Mouse (Mus musculus) bone marrow macrophage, adult 2 months (primary cell): ENCODE measurements around the gene Itga11. TPM values are rescaled to one million over a fixed set of nuclear protein-coding genes. Genes with fewer than 3 reads are reported as not detected.
A peak's percentile ranks its signal among the peaks of the same experiment; 100 is the strongest.

Experiments used
- H3K27ac ChIP-seq: 2 replicates; pipeline ENCODE4 v1.5.1; 2012; ENCODE audit warnings: low read depth, low read length; ENCODE audit not compliant: insufficient read depth
- H3K4me1 ChIP-seq: 2 replicates; pipeline ENCODE4 v1.6.1; 2012; ENCODE audit warnings: low read length; ENCODE audit not compliant: control insufficient read depth, insufficient read depth
- H3K4me3 ChIP-seq: 2 replicates; pipeline ENCODE4 v1.5.1; 2012; ENCODE audit warnings: mild to moderate bottlenecking, low read length, moderate library complexity; ENCODE audit not compliant: insufficient read depth
- CTCF ChIP-seq: IDR thresholded peaks from 2 replicates; pipeline ENCODE4 v1.5.1; 2012; ENCODE audit warnings: low read depth, mild to moderate bottlenecking, low read length, moderate library complexity
- POLR2A ChIP-seq: IDR thresholded peaks from 2 replicates; pipeline ENCODE4 v1.6.1; 2012; ENCODE audit warnings: mild to moderate bottlenecking, low read depth, low read length, borderline replicate concordance
- polyA plus RNA-seq: library from polyadenylated mRNA; stranded (reverse); fragments of >200 nt; gene quantifications from 2 replicates; pipeline ENCODE4 v1.2.4, GENCODE M21; 2012; ENCODE audit not compliant: missing spikeins, insufficient read depth, insufficient read length

Gene Itga11
- polyA plus RNA-seq, 1 experiment = 0.46 TPM

DNA sequence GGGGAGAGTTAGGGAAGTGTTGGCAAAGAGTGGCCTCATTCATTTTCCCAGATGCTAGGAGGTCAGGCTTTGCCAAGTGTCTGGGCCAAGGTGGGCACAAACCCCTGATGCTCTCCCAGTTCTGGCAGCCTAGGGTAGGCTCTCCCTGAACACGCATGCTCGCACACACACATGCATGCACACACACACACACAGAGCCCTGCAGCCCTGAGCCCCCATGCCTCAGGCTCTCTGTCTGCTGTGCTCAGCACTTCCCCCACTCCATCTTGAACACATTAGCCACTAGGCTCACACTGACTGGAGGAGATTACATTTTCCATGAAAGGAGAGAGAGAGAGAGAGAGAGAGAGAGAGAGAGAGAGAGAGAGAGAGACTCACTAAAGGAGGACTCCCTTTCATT, 44.2 kb downstream of the Itga11 start:
- H3K4me3 ChIP-seq = no peak overlapping the region
- H3K4me1 ChIP-seq = no peaks in the 10 kb centered on the region
- TF ChIP-seq CTCF = no peak
- no peak overlapping the region for H3K27ac ChIP-seq

DNA sequence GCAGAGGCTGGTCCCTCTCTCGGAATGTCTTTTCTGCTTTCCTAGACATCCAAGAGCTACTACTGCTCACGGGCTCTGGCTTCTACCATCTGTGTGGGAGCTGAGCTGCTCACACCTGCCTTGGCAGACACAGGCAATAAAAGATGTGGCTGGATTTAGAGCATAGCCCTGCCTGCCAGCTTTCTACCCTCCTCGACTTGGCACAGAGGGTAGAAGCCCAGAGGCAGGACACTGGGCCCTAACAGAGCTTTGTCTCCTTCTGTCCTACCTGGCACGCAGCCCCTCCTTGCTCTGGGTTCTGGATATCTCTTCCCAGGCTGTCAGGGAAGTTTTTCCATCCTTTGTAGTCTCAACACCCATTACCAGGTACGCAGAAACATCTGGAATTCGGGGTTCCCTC, 45.1 kb downstream of the Itga11 start:
- no peak overlapping the region for H3K4me3 ChIP-seq
- no peaks in the 10 kb centered on the region for H3K4me1 ChIP-seq
- TF ChIP-seq POLR2A (no peak), CTCF (no peak)
- H3K27ac ChIP-seq = no peak overlapping the region

DNA sequence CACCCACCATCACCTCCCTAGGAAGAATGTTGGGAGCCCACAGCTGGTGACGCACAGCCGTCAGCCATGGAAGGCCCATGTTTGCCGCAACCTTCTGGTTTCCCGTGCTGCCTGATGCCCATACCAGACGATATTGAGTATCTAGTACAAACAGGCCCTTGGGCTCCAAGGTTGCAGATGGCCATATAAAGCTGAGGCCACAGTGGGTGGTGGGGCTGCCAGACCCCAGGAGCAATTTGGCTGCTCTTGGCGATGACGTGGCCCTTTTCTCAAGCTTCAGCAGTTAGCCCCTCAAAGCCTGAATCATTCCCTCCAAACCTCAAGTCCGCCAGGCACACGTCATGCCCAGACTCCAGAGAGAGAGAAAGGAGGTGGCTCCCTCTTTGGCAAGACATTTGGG, 46.5 kb downstream of the Itga11 start:
- H3K4me1 ChIP-seq = no peaks in the 10 kb centered on the region
- TF ChIP-seq CTCF (no peak), POLR2A (no peak)
- no peak overlapping the region for H3K27ac ChIP-seq
- no peak overlapping the region for H3K4me3 ChIP-seq

DNA sequence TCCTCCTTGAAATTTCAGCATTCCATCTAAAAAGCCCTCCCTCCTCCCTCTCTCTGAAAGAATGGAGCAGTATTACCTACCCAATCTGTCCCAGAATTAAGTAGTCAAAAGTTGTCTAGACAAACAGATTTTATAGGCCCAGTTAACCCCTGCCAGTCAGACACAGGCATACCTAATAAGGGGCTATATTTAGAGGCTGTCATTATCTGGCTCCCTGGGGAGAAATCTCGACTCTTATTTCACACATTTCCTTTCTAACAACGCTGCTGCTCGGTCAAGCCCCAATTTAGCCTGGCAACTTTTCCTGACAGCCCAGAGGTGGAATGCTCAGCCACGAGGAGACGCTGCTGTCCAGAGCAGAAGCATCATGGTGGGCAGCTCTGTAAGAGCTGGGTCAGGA, 47.6 kb downstream of the Itga11 start:
- H3K27ac ChIP-seq = no peak overlapping the region
- H3K4me3 ChIP-seq = no peak overlapping the region
- H3K4me1 ChIP-seq = no peaks in the 10 kb centered on the region
- TF ChIP-seq CTCF (no peak), POLR2A (no peak)

DNA sequence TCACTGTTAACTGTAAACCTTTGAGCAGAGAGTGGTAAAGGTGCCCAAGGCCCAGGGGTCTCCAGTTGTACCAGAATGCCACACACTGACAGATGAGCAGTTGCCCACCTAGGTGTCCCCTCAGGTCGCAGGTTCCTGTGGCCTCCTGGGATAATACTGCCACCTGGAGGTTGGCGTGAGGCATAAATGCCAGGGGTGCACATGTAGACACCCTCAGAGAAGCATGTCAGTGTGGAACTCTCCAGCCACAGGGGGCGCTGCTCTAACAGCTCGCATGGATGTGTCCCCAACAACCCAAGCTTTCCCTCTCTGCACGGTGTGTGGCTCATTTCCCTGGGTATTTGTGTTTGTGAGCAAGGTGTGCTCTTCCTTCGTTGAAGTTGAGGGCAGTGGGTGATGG, 48.8 kb downstream of the Itga11 start:
- Histone ChIP-seq H3K4me1 (no peaks in the 10 kb centered on the region), H3K27ac (no peak overlapping the region), H3K4me3 (no peak overlapping the region)
- TF ChIP-seq POLR2A = no peak
- no peak for TF ChIP-seq CTCF

DNA sequence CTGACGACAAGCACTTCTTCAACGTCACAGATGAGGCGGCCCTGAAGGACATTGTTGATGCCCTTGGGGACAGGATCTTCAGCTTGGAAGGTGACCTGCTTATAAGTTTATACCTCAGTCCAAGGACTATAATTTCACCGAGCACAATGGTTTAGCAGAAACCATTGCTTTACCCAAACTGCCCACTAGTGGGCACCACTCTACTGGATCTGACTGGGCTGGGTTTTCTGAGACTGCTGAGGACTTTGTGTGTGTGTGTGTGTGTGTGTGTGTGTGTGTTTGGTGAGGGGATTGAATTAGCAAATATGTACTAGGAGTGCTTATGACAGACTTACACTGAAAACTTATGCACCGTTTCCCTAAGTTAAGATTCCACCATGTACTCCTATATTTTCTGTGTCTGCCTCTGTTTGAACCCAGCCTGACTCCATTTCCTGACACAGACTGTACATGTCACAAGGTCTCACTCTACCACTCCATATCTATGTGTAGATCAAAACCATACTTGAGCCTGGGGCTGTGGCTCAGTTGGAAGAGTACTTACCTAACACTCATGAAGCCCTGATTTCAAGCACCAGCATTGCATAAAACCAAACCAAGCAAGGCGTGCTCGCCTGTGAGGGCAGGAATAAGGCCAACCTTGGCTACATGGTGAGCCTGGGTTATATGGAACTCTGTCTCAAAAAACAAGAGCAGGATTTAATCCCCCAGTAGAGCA, 67.1 kb downstream of the Itga11 start:
- Histone ChIP-seq H3K27ac (no peak overlapping the region), H3K4me1 (no peaks in the 10 kb centered on the region), H3K4me3 (no peak overlapping the region)
- no peak for TF ChIP-seq POLR2A
- 0 out of 2 replicates have a peak, but pooled peaks have one; percentile 28 for TF ChIP-seq CTCF

DNA sequence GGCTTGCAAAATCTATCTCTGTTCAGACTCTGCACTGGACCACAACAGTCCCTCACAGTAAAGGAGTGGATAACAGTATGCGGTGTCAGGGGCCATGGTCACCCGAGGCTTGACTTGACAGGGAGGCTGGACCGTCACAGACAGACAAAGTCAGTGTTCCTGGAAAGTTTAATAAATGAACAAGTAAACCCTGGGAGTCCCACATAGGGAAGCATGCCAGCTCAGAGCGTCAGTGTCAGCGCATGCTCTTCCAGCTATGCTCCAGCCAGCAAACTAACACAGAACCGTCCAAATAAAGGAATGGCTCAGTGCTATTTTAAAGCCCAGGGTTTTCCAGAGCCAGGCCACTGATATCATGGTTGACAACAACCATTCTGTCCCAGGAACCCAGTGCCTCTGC, 69.0 kb downstream of the Itga11 start:
- TF ChIP-seq CTCF (no peak), POLR2A (no peak)
- H3K27ac ChIP-seq = no peak overlapping the region
- no peaks in the 10 kb centered on the region for H3K4me1 ChIP-seq
- no peak overlapping the region for H3K4me3 ChIP-seq

DNA sequence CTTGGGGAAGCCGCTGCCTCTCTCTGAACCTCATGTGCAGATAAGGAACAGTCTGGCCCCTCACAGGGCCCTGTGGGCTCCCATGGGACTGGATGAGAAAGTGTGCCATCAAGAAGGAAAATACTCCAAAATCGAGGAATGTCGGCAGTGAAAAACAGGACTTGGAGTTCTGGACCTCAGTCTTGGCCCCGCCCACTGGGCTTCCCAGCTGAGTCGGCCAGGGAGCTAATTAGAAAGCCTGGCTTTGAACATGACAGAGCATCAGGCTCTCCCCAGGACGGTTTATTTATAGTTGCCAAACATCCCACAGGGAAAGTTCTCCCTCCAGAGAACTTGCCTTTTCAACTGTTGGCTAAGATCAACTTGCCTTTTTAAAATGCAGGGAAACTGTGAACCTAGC, 72.0 kb downstream of the Itga11 start:
- Histone ChIP-seq H3K4me1 (no peaks in the 10 kb centered on the region), H3K27ac (no peak overlapping the region), H3K4me3 (no peak overlapping the region)
- TF ChIP-seq CTCF = no peak
- no peak for TF ChIP-seq POLR2A

DNA sequence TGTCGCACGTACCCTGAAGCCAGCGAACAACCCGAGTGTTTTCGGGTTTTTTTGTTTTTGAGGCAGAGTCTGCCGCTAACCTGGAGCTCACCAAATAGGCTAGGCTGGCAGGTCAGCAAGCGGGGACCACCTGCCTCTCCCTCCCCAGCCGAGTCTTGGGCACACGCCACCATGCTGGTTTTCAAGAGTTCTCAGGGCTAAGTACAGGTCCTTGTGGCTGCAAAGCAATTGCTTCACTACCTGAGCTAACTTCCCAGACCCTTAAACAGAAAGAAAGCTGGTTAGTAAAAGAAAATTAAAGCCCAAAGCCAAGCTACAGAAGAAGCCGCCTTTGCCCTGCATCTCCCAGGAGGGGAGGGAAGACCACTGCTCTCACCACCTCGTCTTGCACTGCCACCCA, 72.8 kb downstream of the Itga11 start:
- Histone ChIP-seq H3K4me3 (no peak overlapping the region), H3K27ac (no peak overlapping the region), H3K4me1 (no peaks in the 10 kb centered on the region)
- no peak for TF ChIP-seq POLR2A
- TF ChIP-seq CTCF = no peak

DNA sequence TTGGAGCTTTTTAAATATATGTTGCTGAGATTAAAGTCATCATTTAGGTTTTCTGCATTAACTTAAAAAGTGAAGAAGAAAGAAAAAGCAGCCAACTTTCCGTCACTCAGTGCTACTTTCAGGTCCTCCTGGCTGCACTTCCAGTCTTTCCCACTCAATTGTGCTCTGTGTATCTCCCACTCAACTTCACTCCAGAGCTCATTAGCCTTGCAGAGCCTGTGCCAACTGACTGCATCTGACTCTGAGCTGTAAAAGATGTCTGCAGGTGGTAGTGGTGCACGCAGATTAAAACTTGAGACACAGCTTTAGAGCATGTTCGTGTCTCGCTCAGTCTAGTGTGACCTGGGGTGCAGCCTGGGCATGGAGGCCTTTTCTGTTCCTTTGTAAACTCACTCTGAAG, 80.7 kb downstream of the Itga11 start:
- Histone ChIP-seq H3K4me1 (no peaks in the 10 kb centered on the region), H3K4me3 (no peak overlapping the region), H3K27ac (no peak overlapping the region)
- no peak for TF ChIP-seq CTCF
- no peak for TF ChIP-seq POLR2A

DNA sequence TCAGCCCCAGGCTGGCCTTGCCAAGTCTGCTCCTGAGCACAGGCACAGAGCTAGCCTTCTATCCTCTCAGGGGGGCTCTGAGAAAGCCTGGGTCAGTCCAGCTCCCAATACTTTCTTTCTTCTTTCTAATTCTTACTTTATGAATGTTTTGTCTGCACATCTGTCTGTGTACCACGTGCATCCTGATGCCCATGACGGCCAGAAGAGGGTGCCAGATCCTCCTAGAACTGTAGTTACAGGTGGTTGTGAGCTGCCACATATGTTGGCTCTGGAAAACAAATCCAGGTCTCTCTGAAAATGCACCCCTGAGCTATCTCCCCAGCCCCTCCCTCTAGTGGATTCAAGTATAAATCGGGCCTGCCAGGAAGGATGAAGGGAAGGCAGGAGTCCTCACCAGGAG, 82.0 kb downstream of the Itga11 start:
- no peak overlapping the region for H3K4me3 ChIP-seq
- H3K27ac ChIP-seq = no peak overlapping the region
- TF ChIP-seq POLR2A = no peak
- peak; percentile 31; the same call in 1 of the 2 replicates for TF ChIP-seq CTCF
- H3K4me1 ChIP-seq = no peaks in the 10 kb centered on the region
